Mouse (Mus musculus) retina, postnatal 7 days (tissue): ENCODE measurements around the gene Cpxm2.

Source experiments
- DNase-seq: peaks from one replicate; pipeline ENCODE4 v3.0.0-alpha.2; 2012; ENCODE audit warnings: low read depth, low spot score

Gene Cpxm2

DNA sequence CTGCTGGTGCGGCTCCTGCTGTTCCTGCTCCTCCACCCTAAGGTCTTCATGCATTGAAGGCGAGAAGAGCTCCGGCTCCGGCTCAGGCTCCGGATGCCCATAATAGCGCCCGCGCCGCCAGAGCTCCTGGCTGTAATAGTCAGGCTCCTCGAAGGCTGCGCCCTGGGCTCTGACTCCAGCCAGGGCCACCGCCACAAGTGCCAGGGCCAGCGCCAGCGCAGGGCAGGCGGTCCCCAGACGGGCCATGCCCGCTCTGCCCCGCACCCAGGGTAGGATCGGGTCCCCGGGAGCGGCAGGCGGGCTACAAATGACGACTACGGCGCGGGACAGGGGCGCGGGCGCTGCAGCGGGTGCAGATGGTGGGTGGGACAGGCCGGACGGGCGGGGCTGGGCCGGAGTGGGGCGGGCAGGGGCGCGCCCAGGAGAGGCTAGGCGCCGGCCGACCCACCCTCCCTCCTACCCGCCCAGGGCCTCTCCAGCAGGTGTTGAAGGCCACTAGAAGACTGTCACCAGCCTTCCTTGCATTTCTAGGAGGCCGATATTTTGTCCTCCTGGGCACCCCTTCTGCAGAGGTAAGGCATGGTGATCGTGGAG lies at the start of gene Cpxm2:
Cpxm2 (minus strand) TSS at position 372 of the 594 bp plus-strand sequence.
- DNase-seq: no peak

DNA sequence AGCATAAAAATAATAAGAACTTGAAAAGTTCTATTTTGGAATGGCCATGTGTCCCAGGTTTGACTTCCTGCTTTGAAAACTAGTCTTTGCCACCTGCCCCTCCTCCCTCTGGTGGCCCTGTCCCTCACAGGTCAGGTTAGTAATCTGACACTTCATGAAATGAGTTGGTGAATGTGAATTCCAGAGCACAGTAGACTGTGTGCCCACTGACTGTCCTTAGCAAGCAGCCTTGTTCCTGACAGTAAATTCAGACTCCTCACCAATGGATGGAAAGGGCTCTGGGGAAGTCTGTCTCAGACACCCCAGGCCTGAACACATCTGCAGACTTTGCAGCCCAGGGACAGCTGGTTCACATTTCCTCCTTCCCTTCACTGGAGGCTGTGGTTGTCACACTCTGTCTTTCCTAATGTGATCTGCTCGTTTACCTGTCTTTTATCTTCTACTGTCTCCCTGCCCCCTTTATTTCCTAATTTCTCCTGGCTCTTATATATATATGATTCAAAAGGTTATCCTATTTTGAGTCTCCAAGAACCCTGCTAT lies 49.6 kb upstream of the Cpxm2 start:
- no peak for DNase-seq

DNA sequence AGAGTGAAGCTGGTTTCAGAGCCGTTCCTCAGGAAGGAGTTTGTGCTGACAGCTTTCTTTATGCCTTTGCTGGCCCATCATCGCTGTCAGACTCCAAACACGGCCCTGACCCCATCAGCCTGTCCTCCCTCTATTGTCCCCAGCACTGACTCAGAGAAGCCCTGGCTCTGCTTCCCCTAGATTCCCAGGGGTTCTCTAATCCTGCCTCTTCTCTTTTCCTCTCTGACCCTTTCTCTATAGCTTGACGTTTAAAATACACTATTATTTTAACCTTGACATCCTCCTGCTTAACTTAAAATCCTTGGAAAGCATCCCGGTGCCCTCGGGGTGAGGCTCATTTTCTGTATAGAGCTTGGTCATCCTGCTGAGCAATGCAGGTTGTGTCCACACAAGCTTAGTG lies 45.1 kb upstream of the Cpxm2 start:
- no peak for DNase-seq

DNA sequence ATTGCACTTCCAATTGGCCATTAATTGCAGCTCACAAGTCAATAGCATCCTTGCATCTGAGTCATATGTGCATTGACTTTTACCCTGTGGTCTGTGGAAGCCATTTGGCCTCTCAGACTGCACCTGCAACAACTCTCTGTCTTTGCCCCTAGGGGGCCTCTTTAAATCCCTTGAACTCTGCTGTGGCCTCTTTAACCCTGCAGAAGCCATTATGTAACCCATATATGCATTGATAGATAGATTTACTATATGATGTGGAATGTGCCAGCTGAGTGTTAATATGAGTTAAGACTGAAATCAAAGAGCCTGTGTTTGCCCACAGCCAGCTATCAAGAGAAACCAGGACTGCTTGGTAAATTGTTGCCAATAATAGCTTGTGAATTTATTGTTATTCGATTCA lies 44.3 kb upstream of the Cpxm2 start:
- DNase-seq: no peak

DNA sequence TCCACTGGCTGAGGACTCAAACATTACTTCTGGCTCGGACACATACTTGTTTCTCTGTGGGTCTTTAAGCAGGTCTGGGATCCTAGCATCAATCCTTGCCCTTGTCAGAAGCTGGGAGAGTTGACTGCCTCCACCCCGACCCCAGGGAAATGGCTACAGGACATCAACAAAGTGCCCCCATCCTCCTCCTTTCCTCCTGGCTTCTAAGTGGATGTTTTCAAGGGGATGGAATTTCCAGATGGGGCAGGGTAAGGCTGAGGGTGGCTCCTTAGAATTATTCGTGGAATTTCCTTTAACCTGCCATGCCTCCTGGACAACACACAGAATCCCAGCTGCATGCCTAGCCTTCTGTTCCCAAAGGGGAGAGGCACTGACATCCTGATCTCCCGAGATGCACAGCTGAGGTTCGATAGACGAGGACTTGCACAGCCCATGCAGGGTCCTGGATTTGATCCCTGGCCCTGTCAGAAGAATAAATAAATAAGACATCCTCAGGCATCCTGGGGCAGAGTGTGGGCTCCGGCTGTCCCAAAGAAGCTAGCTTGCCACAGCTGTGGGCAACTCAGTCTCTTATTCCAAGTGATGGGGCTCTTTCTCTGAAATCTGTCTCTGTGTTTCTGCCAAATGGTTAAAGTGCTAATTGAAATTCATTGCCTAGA lies 43.4 kb upstream of the Cpxm2 start:
- DNase-seq: no peak

DNA sequence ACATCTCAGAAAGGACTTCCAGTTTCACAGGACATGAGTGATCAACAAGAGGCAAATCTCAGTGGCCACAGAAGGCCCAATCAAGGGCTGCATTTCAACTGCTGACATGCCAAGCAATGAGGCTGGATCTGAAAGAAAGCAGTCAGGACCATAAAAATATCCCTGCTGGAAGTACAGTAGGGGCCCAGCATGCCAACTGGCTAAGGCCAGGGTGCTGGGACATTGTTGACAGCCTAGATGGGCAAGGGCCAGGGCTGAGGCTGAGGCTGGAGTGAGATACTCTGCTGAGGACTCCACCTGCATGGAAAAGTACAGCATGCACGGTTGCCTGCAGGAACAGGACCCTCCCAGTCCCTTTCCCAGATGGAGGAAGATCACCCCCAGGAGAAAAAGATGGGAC lies 42.0 kb upstream of the Cpxm2 start:
- no peak for DNase-seq

DNA sequence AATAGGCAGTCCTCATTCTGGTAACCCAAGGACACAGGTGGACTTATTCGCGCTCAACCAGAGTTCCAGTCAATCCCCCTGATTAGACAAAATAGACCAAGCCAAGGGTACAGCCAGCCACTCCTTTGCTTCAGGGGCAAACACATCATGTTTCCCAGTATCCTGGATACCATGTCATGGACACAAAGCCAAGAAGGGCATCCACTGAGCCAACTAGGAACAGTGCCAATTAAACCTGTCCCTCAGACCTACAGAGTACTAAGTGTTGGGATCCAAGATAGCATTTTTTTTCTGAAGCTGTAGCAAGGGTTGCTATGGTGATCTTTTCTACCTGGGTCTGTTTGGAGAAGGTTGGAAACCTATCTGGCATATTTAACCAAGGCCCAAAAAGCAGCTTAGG lies 39.1 kb upstream of the Cpxm2 start:
- DNase-seq: no peak

DNA sequence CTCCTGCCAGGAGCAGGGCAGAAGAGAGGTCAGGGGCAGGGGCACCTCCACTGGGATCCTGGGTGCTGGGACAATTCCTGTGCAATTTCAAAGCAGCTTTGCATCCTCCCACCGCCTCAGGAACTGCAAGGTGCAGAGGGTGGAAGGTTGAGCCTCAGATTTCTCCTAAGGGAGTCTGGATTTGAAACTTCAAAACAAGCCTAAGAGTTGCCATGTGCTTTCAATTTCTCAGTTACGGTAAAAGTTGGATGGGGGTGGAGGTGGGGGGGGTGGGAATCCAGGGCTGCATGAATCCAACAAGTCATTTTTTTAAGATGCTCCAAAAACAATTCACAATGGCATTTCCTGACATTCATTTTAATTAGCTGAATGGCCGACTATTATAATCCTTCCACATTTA lies 32.9 kb upstream of the Cpxm2 start:
- no peak for DNase-seq

DNA sequence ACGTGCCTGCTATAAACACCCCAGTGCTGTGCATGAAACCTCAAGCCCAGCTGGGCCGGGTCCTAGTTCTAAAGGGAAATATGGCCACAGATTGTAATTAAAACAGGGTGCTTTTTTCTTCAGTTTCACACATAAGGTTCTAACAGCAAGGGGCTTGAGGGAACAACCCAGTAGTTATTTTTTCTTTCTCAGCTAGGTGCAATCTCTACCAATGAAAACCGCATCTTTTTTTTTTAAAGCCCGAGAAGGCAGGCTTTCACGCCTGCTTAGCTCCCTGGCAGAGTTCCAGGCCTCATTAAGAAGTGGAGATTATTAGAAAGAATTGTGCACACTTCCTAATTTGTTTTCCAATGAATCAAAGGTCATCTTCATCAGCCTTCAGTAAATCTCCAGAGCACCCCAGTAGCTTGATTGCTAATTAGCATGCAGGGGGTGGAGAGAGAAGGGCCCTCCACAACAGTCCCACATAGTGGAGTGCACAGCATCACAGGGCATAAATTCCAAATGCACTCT lies 29.4 kb upstream of the Cpxm2 start:
- DNase-seq: peak; percentile 39

DNA sequence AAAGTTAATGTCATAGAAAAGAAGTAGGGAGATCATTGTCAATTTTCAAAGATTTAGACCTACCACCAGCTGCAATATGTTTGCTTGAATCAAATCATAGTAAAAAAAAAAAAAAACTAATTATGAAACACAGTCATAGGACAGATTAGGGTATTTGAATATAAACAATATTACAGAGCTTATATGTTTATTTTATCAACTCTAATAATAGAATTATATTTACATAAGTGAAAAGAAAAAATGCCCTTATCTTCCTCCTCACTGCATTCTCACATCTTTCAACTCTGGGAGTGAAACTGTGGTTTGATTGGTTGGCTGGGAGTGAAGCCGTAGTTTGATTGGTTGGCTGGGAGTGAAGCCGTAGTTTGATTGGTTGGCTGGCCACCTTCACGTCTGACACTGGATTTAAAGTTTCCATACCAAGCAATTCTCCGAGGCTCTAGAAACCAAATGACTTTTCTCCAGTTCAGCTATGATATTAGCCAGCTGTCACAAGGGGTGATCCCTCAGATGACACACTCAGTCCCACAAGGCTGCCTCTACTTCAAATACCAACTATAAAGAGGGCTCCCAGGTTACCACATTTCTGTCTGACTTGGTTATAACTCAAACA lies 27.2 kb upstream of the Cpxm2 start:
- no peak for DNase-seq

DNA sequence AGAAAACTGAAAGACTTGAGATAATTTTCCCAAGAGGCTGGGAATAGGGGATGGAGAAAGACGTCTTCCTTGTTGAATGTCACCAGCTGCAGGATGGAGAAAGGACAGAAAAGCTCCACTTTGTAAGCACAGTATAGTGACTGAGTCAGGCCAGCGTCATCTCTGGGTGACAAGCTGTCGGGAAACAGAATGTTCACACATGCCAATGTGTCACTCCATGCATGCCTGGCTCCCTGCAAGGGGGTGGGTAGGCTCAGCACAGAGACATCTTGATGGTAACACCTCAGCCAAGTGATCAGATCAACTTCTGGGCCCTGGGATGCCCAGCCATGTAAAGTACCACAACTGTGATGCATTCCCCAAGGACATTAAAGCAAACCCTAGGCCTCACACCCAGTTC lies 26.5 kb upstream of the Cpxm2 start:
- no peak for DNase-seq

DNA sequence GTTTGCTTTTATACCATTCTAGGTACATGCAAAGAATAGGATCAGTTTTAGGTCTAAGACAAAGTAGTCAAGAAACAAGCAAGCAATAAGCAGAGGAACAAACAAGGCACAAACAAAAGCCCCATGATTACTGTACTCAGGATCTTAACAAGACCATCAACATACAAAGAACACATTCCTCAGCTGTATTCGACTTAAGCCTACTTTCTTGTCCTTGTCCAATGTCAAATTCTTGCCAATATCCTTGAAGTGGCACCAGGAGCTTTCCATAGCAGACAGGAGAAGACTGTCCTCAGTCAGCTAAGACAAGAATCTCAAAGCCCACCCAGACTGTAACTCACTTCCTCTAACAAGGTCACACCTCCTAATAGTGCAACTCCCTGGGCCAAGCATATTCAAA lies 24.5 kb upstream of the Cpxm2 start:
- no peak for DNase-seq

DNA sequence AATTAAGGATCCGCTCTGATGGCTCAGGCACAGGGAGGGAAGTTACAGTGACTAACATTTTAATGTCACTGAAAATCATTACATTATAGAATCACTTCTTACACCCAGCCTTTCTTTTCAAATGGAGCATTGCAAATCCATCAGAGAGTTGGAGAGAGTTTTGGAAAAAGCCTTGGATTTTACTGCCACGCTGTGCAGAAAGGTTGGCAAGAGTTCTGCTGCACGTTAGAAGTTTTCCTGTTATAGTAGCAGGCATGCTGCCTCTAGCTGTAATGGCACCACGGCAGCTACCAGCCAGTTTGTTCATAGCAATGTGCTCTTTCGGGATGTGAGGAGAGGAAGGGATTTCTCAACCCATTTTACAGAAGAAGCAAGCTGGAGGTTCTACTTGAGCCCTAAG lies 20.2 kb upstream of the Cpxm2 start:
- DNase-seq: no peak

DNA sequence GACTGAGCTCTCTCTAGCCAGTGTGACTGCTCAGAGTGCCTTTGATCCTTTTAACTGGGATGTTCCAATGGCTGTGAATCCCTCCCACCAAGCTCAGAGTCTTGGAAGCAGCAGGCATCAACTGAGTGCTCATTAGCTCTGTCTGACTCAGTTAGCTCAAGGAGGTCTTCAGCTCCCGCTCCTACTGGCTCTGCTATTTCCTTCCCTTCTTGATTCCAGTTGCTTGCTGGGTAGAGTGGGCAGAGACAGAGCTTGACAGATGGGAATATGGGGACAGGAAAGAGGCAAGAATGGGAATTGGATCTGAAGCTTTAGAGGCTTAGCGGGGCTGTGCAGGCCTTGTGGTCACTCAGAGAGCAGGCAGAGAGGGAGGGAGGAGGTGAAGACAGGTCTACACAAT lies 19.8 kb upstream of the Cpxm2 start:
- DNase-seq: no peak

DNA sequence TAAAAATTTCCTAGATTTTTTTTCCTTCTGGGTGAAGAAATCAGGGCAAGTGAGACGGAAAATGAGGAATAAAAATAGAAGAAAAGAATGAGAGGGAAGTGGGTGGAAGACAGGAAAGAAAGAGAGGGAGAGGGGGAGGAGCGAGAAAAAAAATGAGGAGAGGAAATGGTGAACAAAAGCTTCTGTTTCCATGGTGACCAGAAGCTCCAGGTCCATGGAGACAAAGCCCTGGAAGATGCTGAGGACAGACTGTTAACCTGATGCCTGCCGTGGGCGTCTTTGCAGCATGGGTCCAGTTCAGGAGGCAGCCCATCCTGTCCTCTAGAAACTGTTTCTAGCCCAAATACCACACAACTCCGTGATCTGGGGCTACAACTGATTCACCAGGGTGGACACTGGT lies 17.7 kb upstream of the Cpxm2 start:
- DNase-seq: no peak

DNA sequence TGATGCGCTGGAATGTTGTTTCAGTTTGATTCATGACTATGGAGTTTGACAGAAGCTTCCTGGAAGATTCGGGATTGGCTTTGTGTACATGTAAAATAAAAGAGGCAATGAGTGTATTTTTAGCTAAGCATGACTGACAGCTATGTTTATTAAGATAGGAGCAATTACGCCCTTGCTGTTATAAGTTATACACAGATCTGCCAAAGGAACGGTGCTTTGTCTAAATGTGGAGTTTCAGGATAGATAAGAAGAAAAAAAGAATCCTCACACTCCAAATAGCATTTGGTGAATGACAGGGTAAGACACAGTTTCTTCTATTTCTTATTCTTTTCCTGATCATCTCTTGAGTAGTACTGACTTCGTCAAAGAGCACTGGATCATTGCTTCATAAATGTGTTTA lies 17.2 kb upstream of the Cpxm2 start:
- DNase-seq: no peak

DNA sequence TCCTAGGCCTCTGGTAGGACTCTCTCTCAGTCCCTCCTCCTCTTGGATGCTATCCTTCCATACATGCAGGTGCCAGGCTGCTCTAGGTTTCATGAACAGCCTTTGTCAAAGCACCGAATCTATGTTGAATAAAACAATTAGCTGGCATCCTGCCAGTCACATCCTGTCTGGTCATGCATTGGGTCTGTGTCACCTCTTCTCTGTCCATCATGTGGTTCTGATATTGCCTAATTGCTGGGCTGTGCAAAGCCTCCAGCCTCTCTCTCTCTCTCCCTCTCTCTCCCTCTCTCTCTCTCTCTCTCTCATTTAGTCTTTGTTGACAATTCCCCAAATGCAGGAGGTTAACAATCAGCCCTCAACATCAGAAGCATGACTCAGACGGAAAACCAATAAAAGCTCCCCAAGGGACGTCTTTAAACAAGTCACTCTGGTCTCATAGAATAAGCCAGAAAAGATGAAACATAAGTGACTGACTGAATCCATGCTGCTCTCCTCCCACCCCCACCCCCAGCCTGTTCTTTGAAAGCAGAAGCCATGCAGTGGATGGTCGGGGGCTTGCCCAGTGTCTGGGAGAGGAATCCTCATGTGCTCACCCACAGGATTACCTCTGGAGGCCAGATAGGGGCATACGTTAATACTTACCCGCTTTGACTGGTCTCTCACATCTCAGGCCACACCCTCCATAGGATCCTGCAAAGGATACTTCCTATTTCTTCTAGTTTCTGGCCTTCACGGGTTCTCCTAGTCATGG lies 15.1 kb upstream of the Cpxm2 start:
- DNase-seq: no peak

DNA sequence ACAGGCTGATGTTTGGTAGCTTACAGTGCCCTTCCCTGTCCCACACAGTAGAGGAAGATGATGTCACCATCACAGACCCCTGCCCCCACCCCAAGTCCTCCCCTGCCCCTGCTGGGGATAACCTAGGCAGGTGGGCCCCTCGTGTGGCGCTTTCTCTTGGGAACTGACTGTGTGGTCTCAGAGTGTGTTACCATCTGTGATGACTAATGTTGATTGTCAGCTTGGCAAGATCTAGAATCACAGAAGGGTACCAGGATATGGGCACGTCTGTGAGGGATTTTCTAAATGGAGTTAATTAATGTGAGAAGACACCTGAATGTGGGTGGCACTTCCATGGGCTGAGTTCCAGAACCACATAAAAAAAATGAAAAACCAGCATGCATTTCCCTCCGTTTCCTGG lies 12.7 kb upstream of the Cpxm2 start:
- no peak for DNase-seq

DNA sequence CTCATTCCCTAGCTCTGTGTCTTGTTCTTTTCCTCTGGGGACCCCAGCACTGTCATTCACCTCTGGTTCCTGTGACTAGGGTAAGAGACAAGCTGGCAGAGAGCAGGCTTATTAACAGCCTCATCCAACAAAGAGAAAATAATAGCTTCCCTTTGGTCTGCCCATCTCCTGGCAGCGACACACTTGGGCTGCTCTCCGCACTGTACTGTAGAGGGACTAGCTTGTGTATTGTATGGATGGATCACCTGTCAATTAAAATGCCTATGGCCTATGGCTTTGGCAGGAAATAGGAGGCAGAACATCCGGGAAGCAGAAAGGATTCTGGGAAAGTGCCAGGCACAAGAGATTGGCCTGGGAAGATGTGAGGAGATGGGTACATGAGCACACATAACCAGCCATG lies 7.7 kb upstream of the Cpxm2 start:
- no peak for DNase-seq

DNA sequence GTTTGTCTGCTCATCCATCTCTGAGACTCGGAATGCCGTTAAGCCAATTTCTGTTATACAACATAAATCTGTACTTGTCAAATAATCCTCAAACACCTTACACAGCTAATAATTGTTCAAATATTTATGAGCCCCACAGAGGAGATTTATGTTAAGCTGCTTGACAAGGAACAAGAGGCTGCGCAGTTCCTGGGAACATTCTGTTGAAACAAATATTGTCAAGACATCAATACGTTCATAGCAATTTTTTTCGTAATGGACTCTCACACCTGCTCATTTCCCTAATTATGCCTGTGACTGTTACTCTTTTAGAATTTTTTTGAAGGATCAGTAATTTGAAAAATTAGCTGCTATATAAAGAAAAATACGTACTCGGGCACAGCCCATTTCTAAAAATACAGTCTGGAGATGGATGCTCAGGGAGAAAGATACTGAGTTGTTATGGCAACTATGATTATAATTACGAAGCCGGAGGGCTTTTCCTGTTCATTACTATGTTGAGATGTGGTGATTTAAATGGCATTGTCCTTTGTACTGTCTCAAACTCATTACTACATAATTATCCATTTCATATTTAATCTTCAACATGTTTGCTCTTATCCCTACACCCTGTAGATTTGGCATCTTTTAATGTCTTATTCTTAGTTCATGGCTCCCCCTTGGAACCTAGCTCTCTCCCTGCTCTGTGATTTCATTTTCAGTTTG lies 3.9 kb upstream of the Cpxm2 start:
- DNase-seq: no peak

DNA sequence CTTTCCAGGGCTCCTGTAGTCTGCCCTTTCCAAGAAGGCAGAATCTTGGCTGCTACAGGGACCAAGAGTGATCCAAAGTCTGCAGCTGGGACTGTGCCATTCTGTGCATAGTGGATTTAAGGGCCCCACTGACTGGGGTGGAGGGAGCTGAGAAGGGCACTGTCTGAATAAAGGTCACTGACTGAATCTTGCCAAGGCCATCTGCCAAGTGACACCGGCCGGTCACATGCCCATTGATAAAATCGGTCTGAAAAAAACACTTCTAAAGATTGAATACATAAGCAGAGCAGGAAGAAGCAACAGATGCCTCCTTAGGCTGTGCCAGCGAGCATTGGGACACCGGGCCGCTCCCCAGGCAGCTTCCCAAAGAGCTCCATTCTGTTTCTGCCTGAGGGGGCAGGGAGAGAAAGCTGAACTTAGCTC lies 803 bp downstream of the Cpxm2 start:
- no peak for DNase-seq
